Mouse (Mus musculus): ENCODE results near the gene Rnf113a1. TPM values are rescaled to one million over a fixed set of nuclear protein-coding genes. Genes with fewer than 3 reads are reported as not detected.
"Not testable (repeated sequence)": the region's sequence is repeated elsewhere in the genome, so short reads cannot be mapped to it uniquely, and the experiment has no call there.

Rnf113a1 gene
- total RNA-seq (2021): 1 to 10 TPM; 5.5 to 7.3 TPM
- long read RNA-seq, experiment 1, transcript Rnf113a1-201 (1 exons, 1,223 nt): major isoform, 10 of 10 reads
- long read RNA-seq, experiment 1, partial matches to known transcripts: 0 of 10 reads
- long read RNA-seq, experiment 1, other reads (novel, unspliced or antisense): 0 of 10 reads
- long read RNA-seq, experiment 2, partial matches to known transcripts: 0 of 2 reads
- long read RNA-seq, experiment 2, other reads (novel, unspliced or antisense): 0 of 2 reads

DNA sequence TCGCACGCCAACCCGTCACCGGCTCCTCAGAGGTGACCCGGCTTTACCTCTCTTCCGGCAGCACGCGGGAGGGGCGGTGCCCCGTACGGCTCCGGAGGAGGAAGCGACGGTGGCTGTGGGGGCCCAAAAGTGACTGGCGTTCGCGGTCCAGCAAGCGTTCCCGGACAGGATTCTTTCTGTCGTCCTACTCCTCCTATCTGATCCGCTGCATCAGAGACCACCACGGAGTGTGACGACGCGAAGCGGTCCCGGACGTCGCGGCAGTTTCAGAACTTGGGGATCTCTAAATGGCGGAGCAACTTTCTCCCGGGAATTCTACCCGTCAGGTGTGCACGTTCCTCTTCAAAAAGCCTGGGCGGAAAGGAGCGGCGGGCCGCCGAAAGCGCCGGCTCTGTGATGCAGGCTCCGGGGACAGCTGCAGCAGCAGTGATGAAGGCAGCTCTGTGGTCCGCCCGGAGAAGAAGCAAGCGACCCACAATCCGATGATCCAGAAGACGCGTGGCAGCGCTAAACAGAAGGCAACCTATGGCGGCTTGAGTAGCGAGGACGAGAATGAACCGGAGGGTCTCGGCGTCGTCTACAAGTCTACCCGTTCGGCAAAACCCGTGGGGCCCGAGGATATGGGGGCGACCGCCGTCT is at the start of gene Rnf113a1, which contains the start of gene Ndufa1:
Rnf113a1 (plus strand) TSS at position 141 of the 639 bp plus-strand sequence.
Ndufa1 (minus strand) TSS at position 59 of the 639 bp plus-strand sequence.
- intact Hi-C loops (cut with DNase I): no loop called here
- DNase-seq (ENCODE audit: low spot score in 2 of 2): peak; percentile 67 to 82

DNA sequence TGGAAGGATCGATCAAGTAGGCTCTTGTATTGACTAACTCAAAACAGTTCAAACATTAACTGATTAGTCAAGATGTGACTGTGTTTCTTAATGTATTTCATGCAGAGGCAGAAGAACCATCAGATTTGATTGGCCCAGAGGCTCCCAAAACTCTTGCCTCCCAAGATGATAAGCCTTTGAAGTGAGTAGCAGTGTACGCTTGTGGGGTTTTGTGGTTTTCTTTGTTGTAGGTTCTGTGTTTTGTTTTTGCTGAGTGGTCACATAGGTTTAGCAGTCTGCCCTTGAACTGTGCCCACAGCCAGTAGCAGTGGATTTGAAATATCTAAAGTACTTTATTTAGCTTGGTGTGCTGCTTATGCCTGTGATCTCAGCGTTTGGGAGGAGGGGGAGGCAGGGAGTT is 49.3 kb upstream of the Rnf113a1 start:
- intact Hi-C loops (cut with DNase I): no loop called here

GRCm38 (mm10) chrX:37144498-37144897 is 46.5 kb upstream of the Rnf113a1 start:
- intact Hi-C loops (cut with DNase I); DNase-seq (ENCODE audit: low spot score in 2 of 2): not testable (repeated sequence)

More for the DNA sequence above, 49.3 kb upstream of the Rnf113a1 start:
- DNase-seq (ENCODE audit: low spot score in 2 of 2): no peak

DNA sequence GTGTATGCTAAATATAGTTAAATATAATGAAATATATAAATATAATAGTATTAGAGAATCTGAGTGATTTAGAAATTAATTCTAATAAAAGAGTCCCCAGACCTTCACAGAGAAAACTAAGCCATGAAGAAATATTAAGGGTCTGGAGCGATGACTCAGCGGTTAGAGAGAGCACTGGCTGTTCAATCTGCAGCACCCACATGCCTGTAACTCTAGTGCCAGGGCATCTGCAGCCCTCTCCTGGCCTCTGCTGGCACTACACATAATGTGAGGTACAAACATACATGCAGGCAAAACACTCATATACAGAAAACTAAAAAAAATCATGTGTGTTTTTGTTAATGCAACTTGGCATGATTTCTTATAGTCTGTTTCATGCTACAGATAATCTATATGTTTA is 46.1 kb upstream of the Rnf113a1 start:
- intact Hi-C loops (cut with DNase I): no loop called here
- DNase-seq (ENCODE audit: low spot score in 2 of 2): no peak

- intact Hi-C loops (cut with DNase I): no loop called here
- no peak for DNase-seq (ENCODE audit: low spot score in 2 of 2)
Observed at GRCm38 (mm10) chrX:37157839-37158238, 33.2 kb upstream of the Rnf113a1 start.

DNA sequence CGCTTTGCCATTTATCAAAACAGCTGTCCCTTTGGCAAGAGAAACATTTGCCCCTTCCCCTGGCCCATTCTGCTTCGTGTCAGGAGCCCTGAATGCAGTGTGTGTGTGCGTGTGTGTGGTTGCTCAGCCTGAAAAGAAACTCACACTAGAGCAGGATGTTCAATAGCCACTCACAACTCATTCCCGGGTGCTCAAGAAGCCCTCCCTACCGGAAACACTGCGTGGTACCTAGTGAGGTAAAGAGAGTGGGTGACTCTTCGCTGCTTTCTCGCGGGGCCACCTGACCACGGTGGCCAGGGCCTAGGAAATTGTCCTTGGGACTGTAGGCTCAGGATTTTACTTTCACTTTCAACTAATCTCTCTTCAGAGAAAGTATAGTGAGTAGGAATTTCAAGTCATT is 29.9 kb upstream of the Rnf113a1 start:
- intact Hi-C loops (cut with DNase I): no loop called here

GRCm38 (mm10) chrX:37163115-37163514 is 27.9 kb upstream of the Rnf113a1 start:
- no peak for DNase-seq (ENCODE audit: low spot score in 2 of 2)
- intact Hi-C loops (cut with DNase I): no loop called here

More for the DNA sequence above, 29.9 kb upstream of the Rnf113a1 start:
- DNase-seq (ENCODE audit: low spot score in 2 of 2): no peak

DNA sequence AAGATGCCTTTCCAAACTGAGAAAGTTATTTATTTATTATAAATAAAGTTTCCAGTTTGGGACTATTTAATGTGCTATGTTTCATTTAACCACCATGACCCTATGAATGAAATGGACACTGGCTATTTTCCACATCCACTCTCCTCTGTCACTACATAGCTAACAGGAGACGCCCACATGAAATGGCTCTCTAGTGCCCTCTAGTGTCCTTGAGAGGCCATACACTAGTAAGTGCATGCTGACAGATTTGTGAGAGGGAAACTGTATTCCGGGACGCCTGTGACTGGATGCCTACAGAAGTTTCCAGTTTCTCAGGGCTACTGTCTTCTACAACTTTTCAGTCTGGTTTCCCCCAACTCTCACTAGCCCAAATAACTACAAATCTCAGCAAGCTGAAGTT is 24.0 kb upstream of the Rnf113a1 start:
- DNase-seq (ENCODE audit: low spot score in 2 of 2): peak; percentile 21 to 30
- intact Hi-C loops (cut with DNase I): no loop called here

- intact Hi-C loops (cut with DNase I): no loop called here
- no peak for DNase-seq (ENCODE audit: low spot score in 2 of 2)
Observed at GRCm38 (mm10) chrX:37168742-37169141, 22.3 kb upstream of the Rnf113a1 start, which contains the start of gene Akap14. Gene Akap14 (minus strand): TSS chrX:37168842.

- not testable (repeated sequence) for DNase-seq (ENCODE audit: low spot score in 2 of 2)
Observed at GRCm38 (mm10) chrX:37184401-37184800, 6.6 kb upstream of the Rnf113a1 start.

GRCm38 (mm10) chrX:37190755-37191104 is 315 bp upstream of the Rnf113a1 start:
- DNase-seq (ENCODE audit: low spot score in 2 of 2): peak in 1 of 2 experiments; percentile 5
- intact Hi-C loops (cut with DNase I): no loop called here

More at GRCm38 (mm10) chrX:37184401-37184800, 6.6 kb upstream of the Rnf113a1 start:
- intact Hi-C loops (cut with DNase I): not testable (repeated sequence)

DNA sequence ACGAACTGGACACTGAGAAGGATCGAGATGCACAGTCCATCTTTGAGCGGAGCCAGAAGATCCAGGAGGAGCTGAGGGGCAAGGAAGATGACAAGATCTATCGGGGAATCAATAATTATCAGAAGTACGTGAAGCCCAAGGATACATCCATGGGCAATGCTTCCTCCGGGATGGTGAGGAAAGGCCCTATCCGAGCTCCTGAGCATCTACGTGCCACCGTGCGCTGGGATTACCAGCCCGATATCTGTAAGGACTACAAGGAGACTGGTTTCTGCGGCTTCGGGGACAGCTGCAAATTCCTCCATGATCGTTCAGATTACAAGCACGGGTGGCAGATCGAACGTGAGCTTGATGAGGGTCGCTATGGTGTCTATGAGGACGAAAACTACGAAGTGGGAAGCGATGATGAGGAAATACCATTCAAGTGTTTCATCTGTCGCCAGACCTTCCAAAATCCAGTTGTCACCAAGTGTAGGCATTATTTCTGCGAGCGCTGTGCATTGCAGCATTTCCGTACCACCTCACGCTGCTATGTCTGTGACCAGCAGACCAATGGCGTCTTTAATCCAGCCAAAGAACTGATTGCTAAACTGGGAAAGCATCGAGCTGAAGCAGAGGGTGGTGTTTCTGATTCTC is 817 bp downstream of the Rnf113a1 start:
- intact Hi-C loops (cut with DNase I): no loop called here
- DNase-seq (ENCODE audit: low spot score in 2 of 2): peak; percentile 3 to 17

GRCm38 (mm10) chrX:37198676-37199075 is 7.6 kb downstream of the Rnf113a1 start:
- intact Hi-C loops (cut with DNase I): no loop called here

GRCm38 (mm10) chrX:37210941-37211340 is 19.9 kb downstream of the Rnf113a1 start, which contains the start of gene Gm9:
Gene Gm9 (minus strand): TSS chrX:37211041.
- DNase-seq (ENCODE audit: low spot score in 2 of 2): no peak
- intact Hi-C loops (cut with DNase I): no loop called here

More at GRCm38 (mm10) chrX:37198676-37199075, 7.6 kb downstream of the Rnf113a1 start:
- DNase-seq (ENCODE audit: low spot score in 2 of 2): no peak

DNA sequence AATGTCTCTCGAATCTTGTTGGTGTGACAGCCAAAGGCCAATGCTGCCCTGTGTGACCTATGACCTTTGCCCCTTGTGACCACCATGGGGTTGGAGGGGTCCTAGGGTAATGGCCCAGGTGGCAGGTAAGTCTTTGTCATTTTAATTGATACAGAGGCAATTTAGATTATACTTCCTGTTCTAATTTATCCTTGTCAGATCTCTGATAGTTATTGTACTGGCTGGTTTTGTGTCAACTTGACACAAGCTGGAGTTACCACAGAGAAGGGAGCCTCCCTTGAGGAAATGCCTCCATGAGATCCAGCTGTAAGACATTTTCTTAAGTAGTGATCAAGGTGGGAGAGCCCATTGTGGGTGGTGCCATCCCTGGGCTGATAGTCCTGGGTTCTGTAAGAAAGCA is 31.1 kb downstream of the Rnf113a1 start, which contains the start of gene Rhox1:
Rhox1 (minus strand) TSS at position 101 of the 400 bp plus-strand sequence.
- DNase-seq (ENCODE audit: low spot score in 2 of 2); intact Hi-C loops (cut with DNase I): not testable (repeated sequence)

Other genes with a start within 250 kb of the Rnf113a1 start
- gene Sept6, start 199.5 kb upstream of the Rnf113a1 start, total RNA-seq (2021): 10 to 100 TPM; 72.5 to 75.0 TPM
- gene Sowahd, start 142.4 kb upstream of the Rnf113a1 start, total RNA-seq (2021): not detected
- 100 to 1,000 TPM; 292 to 301 TPM for gene Rpl39, start 105.8 kb upstream of the Rnf113a1 start, total RNA-seq (2021)
- 10 to 100 TPM; 15.0 to 15.6 TPM for gene Upf3b, start 80.9 kb upstream of the Rnf113a1 start, total RNA-seq (2021)
- gene Nkap, start 64.5 kb upstream of the Rnf113a1 start, total RNA-seq (2021): 10 to 100 TPM; 15.2 to 15.9 TPM
- gene Akap14, start 22.4 kb upstream of the Rnf113a1 start, total RNA-seq (2021): not detected
- 100 to 1,000 TPM; 252 to 260 TPM for gene Ndufa1, start 82 bp upstream of the Rnf113a1 start, total RNA-seq (2021)
- not detected for gene Gm9, start 19.8 kb downstream of the Rnf113a1 start, total RNA-seq (2021)
- gene Rhox1, start 31.0 kb downstream of the Rnf113a1 start, total RNA-seq (2021): not detected
- not detected for gene Rhox2a, start 53.7 kb downstream of the Rnf113a1 start, total RNA-seq (2021)
- not detected for gene Rhox3a, start 58.7 kb downstream of the Rnf113a1 start, total RNA-seq (2021)
- not detected for gene Rhox4a, start 74.1 kb downstream of the Rnf113a1 start, total RNA-seq (2021)
- gene Rhox3a2, start 188.8 kb downstream of the Rnf113a1 start, total RNA-seq (2021): not detected
- not detected for gene Rhox4a2, start 199.6 kb downstream of the Rnf113a1 start, total RNA-seq (2021)
- gene Rhox2b, start 220.8 kb downstream of the Rnf113a1 start, total RNA-seq (2021): not detected
- gene Rhox4b, start 241.2 kb downstream of the Rnf113a1 start, total RNA-seq (2021): not detected

All from left cerebral cortex, postnatal 14 days (tissue).